Mouse (Mus musculus) ES-Bruce4 (cell line): ENCODE results near the gene Trit1. TPM values are rescaled to one million over a fixed set of nuclear protein-coding genes. Genes with fewer than 3 reads are reported as not detected.

Source experiments
- H3K27ac ChIP-seq: 2 replicates; pipeline ENCODE4 v1.5.1; 2012; ENCODE audit warnings: low read length, inconsistent platforms; ENCODE audit not compliant: insufficient read depth
- H3K27me3 ChIP-seq: 2 replicates; pipeline ENCODE4 v1.6.1; 2012; ENCODE audit warnings: mild to moderate bottlenecking, low read length, inconsistent platforms; ENCODE audit not compliant: control insufficient read depth, poor library complexity, insufficient read depth, severe bottlenecking
- H3K36me3 ChIP-seq: 2 replicates; pipeline ENCODE4 v1.6.1; 2012; ENCODE audit warnings: inconsistent platforms, mild to moderate bottlenecking, low read length, moderate library complexity; ENCODE audit not compliant: control insufficient read depth, poor library complexity, insufficient read depth, severe bottlenecking
- H3K4me1 ChIP-seq: one replicate; pipeline ENCODE4 v1.8.1; 2011; ENCODE audit warnings: low read length; ENCODE audit not compliant: control insufficient read depth, insufficient read depth
- H3K4me3 ChIP-seq: 2 replicates; pipeline ENCODE4 v1.5.1; 2011; ENCODE audit warnings: low read depth, mild to moderate bottlenecking, low read length
- H3K9ac ChIP-seq: 2 replicates; pipeline ENCODE4 v1.6.1; 2012; ENCODE audit warnings: low read depth, mild to moderate bottlenecking, inconsistent platforms; ENCODE audit not compliant: poor library complexity, severe bottlenecking
- H3K9me3 ChIP-seq: replicated peaks from 2 replicates; pipeline ENCODE4 v1.6.1; 2012; ENCODE audit warnings: mild to moderate bottlenecking, low read length, inconsistent platforms; ENCODE audit not compliant: control insufficient read depth, poor library complexity, insufficient read depth, severe bottlenecking
- CTCF ChIP-seq: IDR thresholded peaks from one replicate; pipeline ENCODE4 v1.8.1; 2011; ENCODE audit warnings: low read depth, low read length
- EP300 ChIP-seq: IDR thresholded peaks from 2 replicates; pipeline ENCODE4 v1.6.1; 2011; ENCODE audit warnings: low read depth, low read length; ENCODE audit not compliant: insufficient read depth
- POLR2A ChIP-seq: IDR thresholded peaks from one replicate; pipeline ENCODE4 v1.8.1; 2011; ENCODE audit warnings: low read length; ENCODE audit not compliant: insufficient read depth
- polyA plus RNA-seq: library from polyadenylated mRNA; stranded (reverse); fragments of >200 nt; gene quantifications from 2 replicates; pipeline ENCODE4 v1.2.4, GENCODE M21; 2011; ENCODE audit warnings: low read depth; ENCODE audit not compliant: missing spikeins, insufficient read depth, insufficient read length

The Trit1 gene
- polyA plus RNA-seq, 1 experiment: 33.0 TPM

GRCm38 (mm10) chr4:123082283-123083163 is 66.1 kb downstream of the Trit1 start:
- H3K4me1 ChIP-seq: no peaks in the 10 kb centered on the region
- H3K27ac ChIP-seq: no peak overlapping the region
- H3K9me3 ChIP-seq: no peaks in the 10 kb centered on the region; the same call in 1 of the 2 replicates
- H3K9ac ChIP-seq: no peak overlapping the region
- H3K36me3 ChIP-seq: no peaks in the 10 kb centered on the region
- H3K27me3 ChIP-seq: no peaks in the 10 kb centered on the region
- peak; percentile 96 for TF ChIP-seq CTCF
- TF ChIP-seq EP300: no peak
- no peak for TF ChIP-seq POLR2A
- H3K4me3 ChIP-seq: no peak overlapping the region

GRCm38 (mm10) chr4:123083323-123083902 is 67.0 kb downstream of the Trit1 start:
- TF ChIP-seq POLR2A (no peak), CTCF (no peak), EP300 (no peak)
- no peaks in the 10 kb centered on the region for H3K27me3 ChIP-seq
- H3K4me3 ChIP-seq: no peak overlapping the region
- no peaks in the 10 kb centered on the region for H3K36me3 ChIP-seq
- H3K4me1 ChIP-seq: no peaks in the 10 kb centered on the region
- H3K9ac ChIP-seq: no peak overlapping the region
- H3K27ac ChIP-seq: no peak overlapping the region
- no peaks in the 10 kb centered on the region; the same call in 1 of the 2 replicates for H3K9me3 ChIP-seq

- no peak overlapping the region for H3K9ac ChIP-seq
- no peaks in the 10 kb centered on the region for H3K36me3 ChIP-seq
- H3K27ac ChIP-seq: no peak overlapping the region
- TF ChIP-seq POLR2A: no peak
- TF ChIP-seq EP300: no peak
- TF ChIP-seq CTCF: no peak
- H3K4me1 ChIP-seq: no peaks in the 10 kb centered on the region
- H3K9me3 ChIP-seq: no peaks in the 10 kb centered on the region; the same call in 1 of the 2 replicates
- no peaks in the 10 kb centered on the region for H3K27me3 ChIP-seq
- H3K4me3 ChIP-seq: no peak overlapping the region
These were observed 68.9 kb downstream of the Trit1 start for GRCm38 (mm10) chr4:123085290-123085689.

GRCm38 (mm10) chr4:123086381-123086780 is 70.0 kb downstream of the Trit1 start:
- no peaks in the 10 kb centered on the region for H3K27me3 ChIP-seq
- no peaks in the 10 kb centered on the region for H3K36me3 ChIP-seq
- no peak overlapping the region for H3K9ac ChIP-seq
- H3K27ac ChIP-seq: no peak overlapping the region
- no peak overlapping the region for H3K4me3 ChIP-seq
- no peak for TF ChIP-seq EP300
- TF ChIP-seq POLR2A: no peak
- no peak for TF ChIP-seq CTCF
- no peaks in the 10 kb centered on the region for H3K4me1 ChIP-seq
- no peaks in the 10 kb centered on the region; the same call in 1 of the 2 replicates for H3K9me3 ChIP-seq

GRCm38 (mm10) chr4:123092621-123093020 is 76.2 kb downstream of the Trit1 start:
- TF ChIP-seq EP300: no peak
- no peak for TF ChIP-seq POLR2A
- TF ChIP-seq CTCF: no peak
- H3K9me3 ChIP-seq: no peaks in the 10 kb centered on the region
- no peak overlapping the region for H3K4me3 ChIP-seq
- no peaks in the 10 kb centered on the region for H3K36me3 ChIP-seq
- H3K27ac ChIP-seq: peak overlapping the region; percentile 26; the same call in 1 of the 2 replicates
- H3K9ac ChIP-seq: no peak overlapping the region
- H3K4me1 ChIP-seq: no peaks in the 10 kb centered on the region
- H3K27me3 ChIP-seq: no peaks in the 10 kb centered on the region
